Mouse (Mus musculus): ENCODE measurements around the gene Rhog. TPM values are rescaled to one million over a fixed set of nuclear protein-coding genes. Genes with fewer than 3 reads are reported as not detected.

Gene Rhog
- polyA plus RNA-seq, 1 experiment from 2014 or later: 48.6 TPM

DNA sequence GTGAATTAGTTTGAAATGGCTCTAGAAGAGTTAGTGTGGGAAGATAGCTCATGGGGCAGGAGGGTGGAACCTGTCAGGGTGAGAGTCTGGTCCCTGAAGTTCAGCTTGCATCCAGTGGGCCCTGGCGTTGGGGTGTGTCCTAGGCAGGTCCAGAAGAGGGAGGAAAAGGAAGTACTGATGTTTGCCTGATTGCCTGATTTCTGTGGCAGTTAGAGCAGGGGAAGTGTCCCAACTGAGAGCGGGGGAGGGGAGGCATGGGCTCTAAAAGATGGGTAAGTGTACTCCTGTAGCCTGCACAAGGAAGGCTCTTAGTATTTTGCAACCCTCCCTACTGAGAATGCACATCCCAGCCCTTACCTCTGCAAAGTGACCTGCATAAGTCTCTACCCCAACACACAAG lies 12.0 kb downstream of the Rhog start:
- Histone ChIP-seq H3K36me3 (replicated peaks; ENCODE audit: control insufficient read depth, insufficient read depth, low read depth, low read length) (peaks cover 4% of the 10 kb centered on the region; the same call in 1 of the 2 replicates), H3K4me2 (ENCODE audit: low read depth, low read length) (no peak overlapping the region)
- WGBS: 84% methylated on average over 2 of the region's 2 CpGs

DNA sequence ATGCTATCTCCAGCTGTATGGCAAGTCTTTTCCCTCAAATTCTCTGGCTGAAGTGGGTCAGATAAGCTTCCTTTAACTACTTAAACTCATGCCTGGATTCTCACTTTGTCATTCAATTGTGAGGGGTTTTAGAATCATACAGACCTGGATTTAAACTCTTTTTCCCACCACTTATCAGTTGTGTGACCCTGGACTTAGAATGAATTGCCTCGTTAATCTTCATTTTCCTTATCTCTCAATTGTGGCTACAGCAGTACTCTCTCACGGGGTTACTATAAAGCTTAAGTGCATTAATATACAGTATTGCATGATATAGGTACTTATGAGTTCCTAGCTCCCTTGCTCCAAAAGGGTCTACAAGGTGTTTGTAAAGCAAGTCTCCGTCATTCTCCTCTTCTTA lies 12.9 kb downstream of the Rhog start:
- H3K4me1 ChIP-seq (ENCODE audit: control insufficient read depth, insufficient read depth, low read length): peaks cover 4% of the 10 kb centered on the region
- no peaks in the 10 kb centered on the region for H3K9me3 ChIP-seq (replicated peaks; ENCODE audit: control insufficient read depth, low read length)
- H3K27me3 ChIP-seq (ENCODE audit: control insufficient read depth, insufficient read depth, low read length): no peaks in the 10 kb centered on the region
- no peak overlapping the region for H3K4me2 ChIP-seq (ENCODE audit: low read depth, low read length)
- no peak for DNase-seq (ENCODE audit: low spot score)
- no peak for ATAC-seq (replicated peaks; ENCODE audit: insufficient number of reproducible peaks, low FRiP score, low TSS enrichment, low read depth)
- H3K9ac ChIP-seq (replicated peaks; ENCODE audit: low read length): no peak overlapping the region
- H3K4me3 ChIP-seq (ENCODE audit: low read depth, low read length): no peak overlapping the region
- peaks cover 7% of the 10 kb centered on the region for H3K36me3 ChIP-seq (replicated peaks; ENCODE audit: control insufficient read depth, insufficient read depth, low read depth, low read length)
- WGBS: 89% methylated on average over 3 of the region's 3 CpGs
- H3K27ac ChIP-seq (replicated peaks; ENCODE audit: low read depth, low read length): no peak overlapping the region

More for the DNA sequence above, 12.0 kb downstream of the Rhog start:
- H3K4me3 ChIP-seq (ENCODE audit: low read depth, low read length): no peak overlapping the region
- DNase-seq (ENCODE audit: low spot score) (no peak), ATAC-seq (replicated peaks; ENCODE audit: insufficient number of reproducible peaks, low FRiP score, low TSS enrichment, low read depth) (no peak)
- H3K27me3 ChIP-seq (ENCODE audit: control insufficient read depth, insufficient read depth, low read length): no peaks in the 10 kb centered on the region
- H3K9ac ChIP-seq (replicated peaks; ENCODE audit: low read length): no peak overlapping the region
- no peaks in the 10 kb centered on the region for H3K9me3 ChIP-seq (replicated peaks; ENCODE audit: control insufficient read depth, low read length)
- no peak overlapping the region for H3K27ac ChIP-seq (replicated peaks; ENCODE audit: low read depth, low read length)
- H3K4me1 ChIP-seq (ENCODE audit: control insufficient read depth, insufficient read depth, low read length): peaks cover 4% of the 10 kb centered on the region

DNA sequence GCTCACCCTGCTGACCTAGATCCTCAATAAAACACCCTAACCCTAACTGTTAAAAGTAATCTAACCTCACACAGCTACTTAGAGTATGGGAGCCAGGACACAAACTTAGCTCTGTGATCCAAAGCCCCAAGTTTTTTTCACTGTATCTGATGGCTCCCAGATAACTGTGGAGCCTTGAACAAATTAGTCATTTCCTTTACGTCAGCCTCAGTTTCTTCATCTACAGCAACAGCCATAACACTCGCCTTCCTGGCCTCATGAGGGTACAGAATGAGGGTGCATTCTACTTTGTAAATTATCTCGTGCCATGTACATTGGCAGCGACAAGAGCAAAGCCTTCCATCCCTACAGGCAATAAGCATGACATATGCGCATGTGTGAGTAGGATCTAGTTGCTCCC lies 13.5 kb downstream of the Rhog start:
- no peak overlapping the region for H3K27ac ChIP-seq (replicated peaks; ENCODE audit: low read depth, low read length)
- H3K27me3 ChIP-seq (ENCODE audit: control insufficient read depth, insufficient read depth, low read length): no peaks in the 10 kb centered on the region
- ATAC-seq (replicated peaks; ENCODE audit: insufficient number of reproducible peaks, low FRiP score, low TSS enrichment, low read depth) (no peak), DNase-seq (ENCODE audit: low spot score) (no peak)
- 87% methylated on average over 5 of the region's 5 CpGs for WGBS
- no peak overlapping the region for H3K4me2 ChIP-seq (ENCODE audit: low read depth, low read length)
- H3K9me3 ChIP-seq (replicated peaks; ENCODE audit: control insufficient read depth, low read length): no peaks in the 10 kb centered on the region
- peaks cover 8% of the 10 kb centered on the region for H3K36me3 ChIP-seq (replicated peaks; ENCODE audit: control insufficient read depth, insufficient read depth, low read depth, low read length)
- no peak overlapping the region for H3K4me3 ChIP-seq (ENCODE audit: low read depth, low read length)
- peaks cover 4% of the 10 kb centered on the region for H3K4me1 ChIP-seq (ENCODE audit: control insufficient read depth, insufficient read depth, low read length)
- no peak overlapping the region for H3K9ac ChIP-seq (replicated peaks; ENCODE audit: low read length)

- no peak overlapping the region for H3K4me2 ChIP-seq (ENCODE audit: low read depth, low read length)
- no peak overlapping the region for H3K4me3 ChIP-seq (ENCODE audit: low read depth, low read length)
- ATAC-seq (replicated peaks; ENCODE audit: insufficient number of reproducible peaks, low FRiP score, low TSS enrichment, low read depth) (no peak), DNase-seq (ENCODE audit: low spot score) (no peak)
- H3K36me3 ChIP-seq (replicated peaks; ENCODE audit: control insufficient read depth, insufficient read depth, low read depth, low read length): peaks cover 12% of the 10 kb centered on the region
- H3K9ac ChIP-seq (replicated peaks; ENCODE audit: low read length): no peak overlapping the region
- no peaks in the 10 kb centered on the region for H3K9me3 ChIP-seq (replicated peaks; ENCODE audit: control insufficient read depth, low read length)
- no peak overlapping the region for H3K27ac ChIP-seq (replicated peaks; ENCODE audit: low read depth, low read length)
- H3K27me3 ChIP-seq (ENCODE audit: control insufficient read depth, insufficient read depth, low read length): no peaks in the 10 kb centered on the region
- 92% methylated on average over 16 of the region's 16 CpGs for WGBS
- H3K4me1 ChIP-seq (ENCODE audit: control insufficient read depth, insufficient read depth, low read length): no peaks in the 10 kb centered on the region
Measured at GRCm38 (mm10) chr7:102239591-102239990, 16.3 kb downstream of the Rhog start.

DNA sequence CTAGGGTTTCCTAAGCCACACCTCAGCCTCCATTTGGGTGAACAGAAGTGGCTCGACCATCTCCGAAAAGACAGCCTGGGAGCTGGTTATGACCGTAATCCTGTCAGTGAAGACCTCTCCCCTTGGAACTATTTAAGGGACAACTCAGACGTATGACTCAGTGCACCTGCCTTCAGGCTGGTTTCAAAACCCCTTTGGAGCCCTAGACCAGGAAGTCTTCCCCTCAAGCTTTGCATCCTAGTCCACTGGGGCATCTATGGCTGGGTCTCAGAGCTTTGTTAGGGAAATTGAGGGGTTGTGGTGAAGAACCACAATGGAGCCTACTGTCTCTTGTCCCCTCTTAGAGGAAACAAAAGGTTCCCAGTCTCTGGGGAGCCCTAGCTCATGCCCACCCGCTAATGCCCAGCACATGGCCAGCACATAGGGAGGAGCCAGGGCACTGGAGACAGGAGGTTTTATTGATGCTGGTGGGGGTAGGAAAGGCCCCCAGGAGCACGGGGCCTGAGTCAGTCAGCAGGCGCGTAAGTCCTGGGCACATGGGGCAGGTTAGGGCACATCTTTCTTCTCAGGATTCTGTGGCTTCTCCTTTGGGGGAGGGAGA lies 17.1 kb downstream of the Rhog start:
- Histone ChIP-seq H3K9me3 (replicated peaks; ENCODE audit: control insufficient read depth, low read length) (no peaks in the 10 kb centered on the region), H3K4me1 (ENCODE audit: control insufficient read depth, insufficient read depth, low read length) (no peaks in the 10 kb centered on the region), H3K4me3 (ENCODE audit: low read depth, low read length) (no peak overlapping the region), H3K9ac (replicated peaks; ENCODE audit: low read length) (no peak overlapping the region), H3K27ac (replicated peaks; ENCODE audit: low read depth, low read length) (no peak overlapping the region), H3K36me3 (replicated peaks; ENCODE audit: control insufficient read depth, insufficient read depth, low read depth, low read length) (peaks cover 12% of the 10 kb centered on the region), H3K27me3 (ENCODE audit: control insufficient read depth, insufficient read depth, low read length) (no peaks in the 10 kb centered on the region), H3K4me2 (ENCODE audit: low read depth, low read length) (no peak overlapping the region)
- 83% methylated on average over 8 of the region's 8 CpGs for WGBS
- no peak for DNase-seq (ENCODE audit: low spot score)
- ATAC-seq (replicated peaks; ENCODE audit: insufficient number of reproducible peaks, low FRiP score, low TSS enrichment, low read depth): no peak

DNA sequence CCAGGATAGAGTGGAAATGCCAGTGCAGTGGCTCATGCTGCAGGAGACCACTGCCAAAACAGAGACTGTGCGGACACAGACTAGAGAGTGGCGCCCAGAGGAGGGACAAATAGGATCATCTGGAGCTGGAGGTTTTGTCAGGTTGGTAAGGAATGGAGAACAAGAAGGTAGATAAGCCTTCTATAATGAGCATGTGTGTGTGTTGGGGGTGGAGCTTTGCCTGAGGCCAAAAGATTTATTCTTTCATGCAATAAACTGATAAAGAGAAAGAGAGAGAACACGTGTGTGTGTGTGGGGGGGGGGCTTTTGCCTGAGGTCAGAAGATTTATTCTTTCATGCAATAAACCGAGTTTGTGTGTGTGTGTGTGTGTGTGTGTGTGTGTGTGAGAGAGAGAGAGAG lies 22.8 kb downstream of the Rhog start:
- no peaks in the 10 kb centered on the region for H3K4me1 ChIP-seq (ENCODE audit: control insufficient read depth, insufficient read depth, low read length)
- H3K36me3 ChIP-seq (replicated peaks; ENCODE audit: control insufficient read depth, insufficient read depth, low read depth, low read length): peaks cover 5% of the 10 kb centered on the region
- no peak for DNase-seq (ENCODE audit: low spot score)
- ATAC-seq (replicated peaks; ENCODE audit: insufficient number of reproducible peaks, low FRiP score, low TSS enrichment, low read depth): no peak
- H3K4me2 ChIP-seq (ENCODE audit: low read depth, low read length): no peak overlapping the region
- no peak overlapping the region for H3K4me3 ChIP-seq (ENCODE audit: low read depth, low read length)
- no peaks in the 10 kb centered on the region for H3K27me3 ChIP-seq (ENCODE audit: control insufficient read depth, insufficient read depth, low read length)
- 83% methylated on average over 4 of the region's 4 CpGs for WGBS
- H3K27ac ChIP-seq (replicated peaks; ENCODE audit: low read depth, low read length): no peak overlapping the region
- no peak overlapping the region for H3K9ac ChIP-seq (replicated peaks; ENCODE audit: low read length)
- no peaks in the 10 kb centered on the region for H3K9me3 ChIP-seq (replicated peaks; ENCODE audit: control insufficient read depth, low read length)

DNA sequence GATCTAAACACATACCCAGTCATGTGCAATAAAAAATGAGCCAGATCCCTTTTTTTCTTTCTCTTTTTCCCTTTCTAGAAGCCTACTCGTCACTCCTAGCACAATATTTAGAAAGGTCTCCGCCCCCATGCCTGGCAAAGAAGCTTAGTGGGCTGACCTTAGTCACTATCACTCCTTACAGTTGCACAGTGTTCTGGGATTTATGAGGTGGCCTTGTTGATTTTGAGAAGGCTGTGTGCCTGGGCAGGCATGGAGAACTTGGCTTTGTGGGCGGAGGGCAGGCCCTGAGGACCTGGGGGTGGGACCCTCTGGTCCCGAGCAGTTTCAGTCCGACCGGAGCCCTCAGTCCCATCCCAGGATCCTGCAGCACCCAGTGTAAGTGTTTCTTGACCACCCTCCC lies 26.0 kb downstream of the Rhog start:
- ATAC-seq (replicated peaks; ENCODE audit: insufficient number of reproducible peaks, low FRiP score, low TSS enrichment, low read depth) (no peak), DNase-seq (ENCODE audit: low spot score) (no peak)
- Histone ChIP-seq H3K4me1 (ENCODE audit: control insufficient read depth, insufficient read depth, low read length) (no peaks in the 10 kb centered on the region), H3K27ac (replicated peaks; ENCODE audit: low read depth, low read length) (no peak overlapping the region), H3K4me3 (ENCODE audit: low read depth, low read length) (no peak overlapping the region), H3K27me3 (ENCODE audit: control insufficient read depth, insufficient read depth, low read length) (no peaks in the 10 kb centered on the region), H3K36me3 (replicated peaks; ENCODE audit: control insufficient read depth, insufficient read depth, low read depth, low read length) (no peaks in the 10 kb centered on the region; the same call in 1 of the 2 replicates), H3K9ac (replicated peaks; ENCODE audit: low read length) (no peak overlapping the region), H3K9me3 (replicated peaks; ENCODE audit: control insufficient read depth, low read length) (no peaks in the 10 kb centered on the region), H3K4me2 (ENCODE audit: low read depth, low read length) (no peak overlapping the region)
- 93% methylated on average over 6 of the region's 6 CpGs for WGBS

DNA sequence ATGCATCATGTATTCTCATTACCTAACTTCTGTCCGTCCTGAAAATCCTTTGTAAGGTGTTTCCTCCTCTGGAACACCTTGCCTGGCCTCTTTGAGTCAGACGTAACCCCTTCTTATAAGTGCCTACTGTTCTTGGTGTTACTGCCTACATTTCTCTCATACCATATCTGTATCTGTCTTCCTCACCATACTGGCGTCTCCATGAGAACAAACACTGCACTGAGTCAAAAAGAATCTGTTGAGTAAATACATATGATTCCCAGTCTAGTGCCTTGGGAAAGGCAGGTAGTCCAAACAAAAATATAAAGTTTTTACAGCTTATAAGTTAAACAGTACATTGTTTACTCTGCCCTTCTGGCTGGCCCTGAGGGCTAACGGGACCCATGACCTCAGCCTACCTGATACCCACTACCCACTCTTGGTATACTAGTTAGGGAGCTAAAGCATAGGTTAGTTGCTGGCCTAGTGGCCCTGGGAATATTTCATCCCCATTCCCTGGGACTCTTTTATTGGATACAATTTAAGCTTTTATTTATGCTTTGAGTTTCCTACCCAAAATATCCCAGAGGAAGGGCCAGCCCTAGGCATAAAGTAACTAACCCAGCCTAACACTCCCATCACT lies 27.7 kb downstream of the Rhog start:
- no peak for ATAC-seq (replicated peaks; ENCODE audit: insufficient number of reproducible peaks, low FRiP score, low TSS enrichment, low read depth)
- Histone ChIP-seq H3K9ac (replicated peaks; ENCODE audit: low read length) (no peak overlapping the region), H3K4me1 (ENCODE audit: control insufficient read depth, insufficient read depth, low read length) (no peaks in the 10 kb centered on the region), H3K27ac (replicated peaks; ENCODE audit: low read depth, low read length) (no peak overlapping the region), H3K4me3 (ENCODE audit: low read depth, low read length) (no peak overlapping the region), H3K4me2 (ENCODE audit: low read depth, low read length) (no peak overlapping the region), H3K36me3 (replicated peaks; ENCODE audit: control insufficient read depth, insufficient read depth, low read depth, low read length) (no peaks in the 10 kb centered on the region; the same call in 1 of the 2 replicates), H3K9me3 (replicated peaks; ENCODE audit: control insufficient read depth, low read length) (no peaks in the 10 kb centered on the region), H3K27me3 (ENCODE audit: control insufficient read depth, insufficient read depth, low read length) (no peaks in the 10 kb centered on the region)
- WGBS: 88% methylated on average over 4 of the region's 4 CpGs
- no peak for DNase-seq (ENCODE audit: low spot score)

Data from embryonic facial prominence, embryonic 11.5 days (tissue).